Mouse (Mus musculus) embryonic facial prominence, embryonic 10.5 days (tissue): Measurements from ENCODE around the gene Ptgdr2. TPM values are rescaled to one million over a fixed set of nuclear protein-coding genes. Genes with fewer than 3 reads are reported as not detected.

Source experiments
- DNase-seq: peaks from one replicate; pipeline ENCODE4 v3.0.0-alpha.2; 2017; ENCODE audit warnings: low spot score
- H3K27ac ChIP-seq: fragments of 300-500 bp; sonication (generic); replicated peaks from 2 replicates; pipeline ENCODE4 v1.5.1; 2016; ENCODE audit warnings: mild to moderate bottlenecking
- H3K27me3 ChIP-seq: fragments of 300-500 bp; sonication (generic); replicated peaks from 2 replicates; pipeline ENCODE4 v1.6.1; 2016; ENCODE audit warnings: low read depth, mild to moderate bottlenecking; ENCODE audit not compliant: poor library complexity, severe bottlenecking
- H3K36me3 ChIP-seq: fragments of 300-500 bp; sonication (generic); replicated peaks from 2 replicates; pipeline ENCODE4 v1.6.1; 2016; ENCODE audit warnings: mild to moderate bottlenecking, moderate library complexity
- H3K4me1 ChIP-seq: fragments of 300-500 bp; sonication (generic); 2 replicates; pipeline ENCODE4 v1.6.1; 2016
- H3K4me3 ChIP-seq: fragments of 300-500 bp; sonication (generic); 2 replicates; pipeline ENCODE4 v1.5.1; 2016; ENCODE audit warnings: mild to moderate bottlenecking, moderate library complexity
- H3K9me3 ChIP-seq: fragments of 300-500 bp; sonication (generic); 2 replicates; pipeline ENCODE4 v1.6.1; 2016; ENCODE audit warnings: mild to moderate bottlenecking
- whole genome bisulfite sequencing: fragments of 180-500 bp; shearing (Covaris S2); methylation state at CpG from one replicate; pipeline ENCODE4 v1.1.7; 2016; 5-methylcytosine and 5-hydroxymethylcytosine counted together
- polyA plus RNA-seq: library from polyadenylated mRNA; unstranded; fragments of >200 nt; fragmentation: Nextera tagmentation; extraction: Ambion mirVana; gene quantifications from 2 replicates; pipeline ENCODE4 v1.2.1, GENCODE M21; 2016

Ptgdr2 gene
- polyA plus RNA-seq, 1 experiment from 2014 or later = not detected

GRCm38 (mm10) chr19:10984551-10984950 is 47.6 kb downstream of the Ptgdr2 start:
- H3K9me3 ChIP-seq = no peaks in the 10 kb centered on the region
- no peak overlapping the region for H3K27ac ChIP-seq
- H3K4me3 ChIP-seq = no peak overlapping the region
- H3K27me3 ChIP-seq = no peaks in the 10 kb centered on the region
- WGBS = 76% methylated on average over 13 of the region's 13 CpGs
- H3K36me3 ChIP-seq = no peaks in the 10 kb centered on the region
- H3K4me1 ChIP-seq = peaks cover 6% of the 10 kb centered on the region
- DNase-seq = no peak

- WGBS = 88% methylated on average over 4 of the region's 4 CpGs
- H3K27ac ChIP-seq = no peak overlapping the region
- no peaks in the 10 kb centered on the region for H3K4me1 ChIP-seq
- H3K4me3 ChIP-seq = no peak overlapping the region
- no peaks in the 10 kb centered on the region for H3K9me3 ChIP-seq
- no peaks in the 10 kb centered on the region for H3K36me3 ChIP-seq
- no peaks in the 10 kb centered on the region for H3K27me3 ChIP-seq
- no peak for DNase-seq
Measured at GRCm38 (mm10) chr19:10985889-10986288, 48.9 kb downstream of the Ptgdr2 start.

- Histone ChIP-seq H3K4me3 (no peak overlapping the region), H3K9me3 (no peaks in the 10 kb centered on the region), H3K36me3 (no peaks in the 10 kb centered on the region), H3K27ac (no peak overlapping the region), H3K27me3 (no peaks in the 10 kb centered on the region), H3K4me1 (no peaks in the 10 kb centered on the region)
- 87% methylated on average over 1 of the region's 1 CpGs for WGBS
- DNase-seq = no peak
Measured at GRCm38 (mm10) chr19:10988563-10988962, 51.6 kb downstream of the Ptgdr2 start.

GRCm38 (mm10) chr19:10990751-10991150 is 53.8 kb downstream of the Ptgdr2 start:
- no peaks in the 10 kb centered on the region for H3K4me1 ChIP-seq
- WGBS = 66% methylated on average over 1 of the region's 1 CpGs
- no peaks in the 10 kb centered on the region for H3K36me3 ChIP-seq
- H3K27me3 ChIP-seq = no peaks in the 10 kb centered on the region
- DNase-seq = no peak
- H3K4me3 ChIP-seq = no peak overlapping the region
- no peaks in the 10 kb centered on the region for H3K9me3 ChIP-seq
- H3K27ac ChIP-seq = no peak overlapping the region

- Histone ChIP-seq H3K4me1 (no peaks in the 10 kb centered on the region), H3K4me3 (no peak overlapping the region), H3K27me3 (no peaks in the 10 kb centered on the region), H3K36me3 (no peaks in the 10 kb centered on the region), H3K27ac (no peak overlapping the region), H3K9me3 (no peaks in the 10 kb centered on the region)
- DNase-seq = no peak
Measured at GRCm38 (mm10) chr19:10991911-10992310, 55.0 kb downstream of the Ptgdr2 start.

Other genes starting within 250 kb of the Ptgdr2 start
- 37.6 and 40.8 TPM in 2 replicates for gene Vps37c, start 248.4 kb upstream of the Ptgdr2 start, polyA plus RNA-seq
- 0.15 and 0.19 TPM in 2 replicates for gene Cd5, start 198.2 kb upstream of the Ptgdr2 start, polyA plus RNA-seq
- gene Cd6, start 107.1 kb upstream of the Ptgdr2 start, polyA plus RNA-seq = 0.09 and 0.15 TPM in 2 replicates
- 0.43 and 0.77 TPM in 2 replicates for gene Slc15a3, start 97.4 kb upstream of the Ptgdr2 start, polyA plus RNA-seq
- gene Tmem132a, start 67.2 kb upstream of the Ptgdr2 start, polyA plus RNA-seq = 139 and 142 TPM in 2 replicates
- 60.8 and 63.7 TPM in 2 replicates for gene Tmem109, start 55.2 kb upstream of the Ptgdr2 start, polyA plus RNA-seq
- gene Prpf19, start 41.9 kb upstream of the Ptgdr2 start, polyA plus RNA-seq = 38.9 and 42.0 TPM in 2 replicates
- not detected in 2 replicates for gene Zp1, start 16.5 kb upstream of the Ptgdr2 start, polyA plus RNA-seq
- 47.2 and 51.5 TPM in 2 replicates for gene Ccdc86, start 12.1 kb downstream of the Ptgdr2 start, polyA plus RNA-seq
- not detected in 2 replicates for gene Ms4a10, start 37.5 kb downstream of the Ptgdr2 start, polyA plus RNA-seq
- not detected in 2 replicates for gene Ms4a15, start 56.1 kb downstream of the Ptgdr2 start, polyA plus RNA-seq
- not detected in 2 replicates for gene Ms4a18, start 80.9 kb downstream of the Ptgdr2 start, polyA plus RNA-seq
- gene Ms4a8a, start 143.9 kb downstream of the Ptgdr2 start, polyA plus RNA-seq = not detected in 2 replicates
- gene 1700017D01Rik, start 193.7 kb downstream of the Ptgdr2 start, polyA plus RNA-seq = not detected in 2 replicates
- not detected in 2 replicates for gene 1700025F22Rik, start 228.2 kb downstream of the Ptgdr2 start, polyA plus RNA-seq